Mouse (Mus musculus): ENCODE measurements around the gene Gucy1a1.

GRCm38 (mm10) chr3:82073741-82074181 is 71.8 kb downstream of the Gucy1a1 start:
- TF ChIP-seq POLR2A (IDR thresholded peaks at IDR 0.05; ENCODE audit: insufficient read depth, low read depth, low read length), result no peak
- no peak; the same call in 1 of the 2 replicates for TF ChIP-seq CTCF (IDR thresholded peaks at IDR 0.05; ENCODE audit: insufficient read depth, low read depth, low read length)

Measured in olfactory bulb, adult 2 months (tissue).